Mouse (Mus musculus) left cerebral cortex, adult 2 months (tissue): ENCODE measurements at regions not wholly inside any gene's neighbourhood (a gene's known extent, or its start where the extent isn't known, plus 50 kb on each side); places are given as distances from the start of the nearest gene placed in this dataset.

Source experiments
- DNase-seq, 2 experiments: peaks; one replicate each; pipeline ENCODE4 v3.0.0; 2021 to 2022; ENCODE audit warnings: low spot score in 2 of 2, mixed read lengths in 1 of 2; ENCODE audit errors: extremely low spot score in 1 of 2
- H3K27ac ChIP-seq: fragments of 200-600 bp; 2 replicates; pipeline ENCODE4 v1.8.1; 2022
- H3K4me3 ChIP-seq: fragments of 200-600 bp; 2 replicates; pipeline ENCODE4 v1.8.1; 2022
- CTCF ChIP-seq: fragments of 200-600 bp; IDR thresholded peaks from 2 replicates; pipeline ENCODE4 v1.8.1; 2022; ENCODE audit warnings: antibody characterized with exemption, mild to moderate bottlenecking, moderate library complexity
- intact Hi-C: fragments of 180-260 bp; cut with DNase I; formaldehyde crosslinking; loops from one replicate; pipeline ENCODE4 v1.15.1; 2025

- intact Hi-C loops = no loop called here
- DNase-seq = no peak
- Histone ChIP-seq H3K27ac (no peak overlapping the region), H3K4me3 (no peak overlapping the region)
- TF ChIP-seq CTCF = peak; percentile 36
Observed at GRCm38 (mm10) chr8:126688450-126688849, 94.7 kb upstream of the Irf2bp2 start.

GRCm38 (mm10) chr8:126688014-126688413, 94.2 kb upstream of the Irf2bp2 start:
- intact Hi-C loops = no loop called here
- no peak for DNase-seq
- Histone ChIP-seq H3K27ac (no peak overlapping the region), H3K4me3 (no peak overlapping the region)
- no peak for TF ChIP-seq CTCF

GRCm38 (mm10) chr8:126686827-126687226, 93.0 kb upstream of the Irf2bp2 start:
- H3K4me3 ChIP-seq = no peak overlapping the region
- TF ChIP-seq CTCF = no peak
- DNase-seq = no peak
- H3K27ac ChIP-seq = no peak overlapping the region
- intact Hi-C loops = no loop called here

- Histone ChIP-seq H3K4me3 (no peak overlapping the region), H3K27ac (no peak overlapping the region)
- no peak for TF ChIP-seq CTCF
- no peak for DNase-seq
- intact Hi-C loops = no loop called here
Observed at GRCm38 (mm10) chr8:126685365-126685764, 91.6 kb upstream of the Irf2bp2 start.

GRCm38 (mm10) chr8:126683950-126684349, 90.2 kb upstream of the Irf2bp2 start:
- Histone ChIP-seq H3K4me3 (no peak overlapping the region), H3K27ac (no peak overlapping the region)
- intact Hi-C loops = no loop called here
- no peak for DNase-seq
- TF ChIP-seq CTCF = no peak

- no peak for TF ChIP-seq CTCF
- no peak overlapping the region for H3K4me3 ChIP-seq
- intact Hi-C loops = no loop called here
- no peak for DNase-seq
- H3K27ac ChIP-seq = no peak overlapping the region
Observed at GRCm38 (mm10) chr8:126683555-126683947, 89.8 kb upstream of the Irf2bp2 start.

GRCm38 (mm10) chr8:126682817-126683554, 89.2 kb upstream of the Irf2bp2 start:
- no peak for DNase-seq
- TF ChIP-seq CTCF = no peak
- intact Hi-C loops = no loop called here
- Histone ChIP-seq H3K4me3 (no peak overlapping the region), H3K27ac (no peak overlapping the region)

GRCm38 (mm10) chr8:126681948-126682651, 88.3 kb upstream of the Irf2bp2 start:
- H3K27ac ChIP-seq = no peak overlapping the region
- intact Hi-C loops = no loop called here
- DNase-seq = no peak
- no peak overlapping the region for H3K4me3 ChIP-seq
- no peak for TF ChIP-seq CTCF

- no peak for DNase-seq
- no peak overlapping the region for H3K27ac ChIP-seq
- no peak overlapping the region for H3K4me3 ChIP-seq
- intact Hi-C loops = no loop called here
- TF ChIP-seq CTCF = no peak
Observed at GRCm38 (mm10) chr8:126678004-126678751, 84.4 kb upstream of the Irf2bp2 start.

GRCm38 (mm10) chr8:126675153-126675552, 81.4 kb upstream of the Irf2bp2 start:
- Histone ChIP-seq H3K27ac (peak overlapping the region; percentile 57), H3K4me3 (no peak overlapping the region)
- peak in 1 of 2 experiments; percentile 41 for DNase-seq
- intact Hi-C loops = no loop called here
- TF ChIP-seq CTCF = no peak

GRCm38 (mm10) chr8:126673038-126673740, 79.4 kb upstream of the Irf2bp2 start:
- intact Hi-C loops = no loop called here
- Histone ChIP-seq H3K4me3 (no peak overlapping the region), H3K27ac (no peak overlapping the region; the same call in 1 of the 2 replicates)
- DNase-seq = no peak
- TF ChIP-seq CTCF = no peak
